Mouse (Mus musculus): ENCODE data around the gene Aars2. TPM values are rescaled to one million over a fixed set of nuclear protein-coding genes. Genes with fewer than 3 reads are reported as not detected.

The Aars2 gene
- polyA plus RNA-seq, 1 experiment, result 16.0 TPM

- Histone ChIP-seq H3K27ac (replicated peaks; ENCODE audit: low read depth, low read length) (no peak overlapping the region), H3K4me1 (ENCODE audit: control insufficient read depth, insufficient read depth, insufficient read length, low read length) (no peaks in the 10 kb centered on the region), H3K4me3 (ENCODE audit: insufficient read depth, low read depth, low read length) (0 out of 2 replicates have a peak overlapping the region, but pooled peaks have one; percentile 28)
Measured at GRCm38 (mm10) chr17:45544001-45544872, 37.6 kb downstream of the Aars2 start.

GRCm38 (mm10) chr17:45544873-45545277, 38.2 kb downstream of the Aars2 start:
- H3K4me1 ChIP-seq (ENCODE audit: control insufficient read depth, insufficient read depth, insufficient read length, low read length), result no peaks in the 10 kb centered on the region
- peak overlapping the region; percentile 28; the same call in 1 of the 2 replicates for H3K4me3 ChIP-seq (ENCODE audit: insufficient read depth, low read depth, low read length)
- H3K27ac ChIP-seq (replicated peaks; ENCODE audit: low read depth, low read length), result no peak overlapping the region

- peak overlapping the region; percentile 28; the same call in 1 of the 2 replicates for H3K4me3 ChIP-seq (ENCODE audit: insufficient read depth, low read depth, low read length)
- no peak overlapping the region for H3K27ac ChIP-seq (replicated peaks; ENCODE audit: low read depth, low read length)
Measured at GRCm38 (mm10) chr17:45545278-45545961, 38.8 kb downstream of the Aars2 start.

GRCm38 (mm10) chr17:45546941-45547340, 40.3 kb downstream of the Aars2 start:
- H3K4me1 ChIP-seq (ENCODE audit: control insufficient read depth, insufficient read depth, insufficient read length, low read length), result no peaks in the 10 kb centered on the region
- no peak overlapping the region for H3K4me3 ChIP-seq (ENCODE audit: insufficient read depth, low read depth, low read length)
- no peak overlapping the region for H3K27ac ChIP-seq (replicated peaks; ENCODE audit: low read depth, low read length)

More at GRCm38 (mm10) chr17:45545278-45545961, 38.8 kb downstream of the Aars2 start:
- H3K4me1 ChIP-seq (ENCODE audit: control insufficient read depth, insufficient read depth, insufficient read length, low read length), result no peaks in the 10 kb centered on the region

GRCm38 (mm10) chr17:45547461-45548190, 41.0 kb downstream of the Aars2 start:
- Histone ChIP-seq H3K27ac (replicated peaks; ENCODE audit: low read depth, low read length) (no peak overlapping the region), H3K4me1 (ENCODE audit: control insufficient read depth, insufficient read depth, insufficient read length, low read length) (no peaks in the 10 kb centered on the region), H3K4me3 (ENCODE audit: insufficient read depth, low read depth, low read length) (no peak overlapping the region)

- H3K4me3 ChIP-seq (ENCODE audit: insufficient read depth, low read depth, low read length), result peak overlapping the region; percentile 11; the same call in 1 of the 2 replicates
Measured at GRCm38 (mm10) chr17:45548541-45549512, 42.2 kb downstream of the Aars2 start.

GRCm38 (mm10) chr17:45549617-45550181, 43.1 kb downstream of the Aars2 start, which contains the start of gene Tmem151b:
Tmem151b (minus strand) TSS chr17:45549677.
- peak within 1 kb of the TSS; percentile 11; the same call in 1 of the 2 replicates for H3K4me3 ChIP-seq (ENCODE audit: insufficient read depth, low read depth, low read length)
- no peaks in the 10 kb centered on the region for H3K4me1 ChIP-seq (ENCODE audit: control insufficient read depth, insufficient read depth, insufficient read length, low read length)
- H3K27ac ChIP-seq (replicated peaks; ENCODE audit: low read depth, low read length), result no peak within 1 kb of the TSS

More at GRCm38 (mm10) chr17:45548541-45549512, 42.2 kb downstream of the Aars2 start:
- no peaks in the 10 kb centered on the region for H3K4me1 ChIP-seq (ENCODE audit: control insufficient read depth, insufficient read depth, insufficient read length, low read length)
- H3K27ac ChIP-seq (replicated peaks; ENCODE audit: low read depth, low read length), result no peak overlapping the region

GRCm38 (mm10) chr17:45550253-45550652, 43.6 kb downstream of the Aars2 start:
- no peak overlapping the region for H3K4me3 ChIP-seq (ENCODE audit: insufficient read depth, low read depth, low read length)
- no peaks in the 10 kb centered on the region for H3K4me1 ChIP-seq (ENCODE audit: control insufficient read depth, insufficient read depth, insufficient read length, low read length)
- no peak overlapping the region for H3K27ac ChIP-seq (replicated peaks; ENCODE audit: low read depth, low read length)

- Histone ChIP-seq H3K4me3 (ENCODE audit: insufficient read depth, low read depth, low read length) (no peak overlapping the region), H3K27ac (replicated peaks; ENCODE audit: low read depth, low read length) (no peak overlapping the region), H3K4me1 (ENCODE audit: control insufficient read depth, insufficient read depth, insufficient read length, low read length) (no peaks in the 10 kb centered on the region)
Measured at GRCm38 (mm10) chr17:45551249-45551796, 44.7 kb downstream of the Aars2 start.

GRCm38 (mm10) chr17:45551816-45552451, 45.3 kb downstream of the Aars2 start:
- H3K4me1 ChIP-seq (ENCODE audit: control insufficient read depth, insufficient read depth, insufficient read length, low read length), result no peaks in the 10 kb centered on the region
- H3K27ac ChIP-seq (replicated peaks; ENCODE audit: low read depth, low read length), result no peak overlapping the region
- no peak overlapping the region for H3K4me3 ChIP-seq (ENCODE audit: insufficient read depth, low read depth, low read length)

GRCm38 (mm10) chr17:45553065-45553464, 46.4 kb downstream of the Aars2 start:
- H3K4me1 ChIP-seq (ENCODE audit: control insufficient read depth, insufficient read depth, insufficient read length, low read length), result no peaks in the 10 kb centered on the region; the same call in 1 of the 2 replicates
- H3K27ac ChIP-seq (replicated peaks; ENCODE audit: low read depth, low read length), result no peak overlapping the region
- H3K4me3 ChIP-seq (ENCODE audit: insufficient read depth, low read depth, low read length), result no peak overlapping the region

- Histone ChIP-seq H3K27ac (replicated peaks; ENCODE audit: low read depth, low read length) (no peak overlapping the region), H3K4me3 (ENCODE audit: insufficient read depth, low read depth, low read length) (no peak overlapping the region), H3K4me1 (ENCODE audit: control insufficient read depth, insufficient read depth, insufficient read length, low read length) (no peaks in the 10 kb centered on the region; the same call in 1 of the 2 replicates)
Measured at GRCm38 (mm10) chr17:45554420-45554819, 47.8 kb downstream of the Aars2 start.
